13 mouse cellular contexts compared by ENCODE assay signal in genomic region chr15:85703858-85704257, GRCm38 (mm10). TPM values are rescaled to one million over a fixed set of nuclear protein-coding genes. Genes with fewer than 3 reads are reported as not detected.
DNase-seq lines count a peak whose midpoint lies in the region; ATAC-seq and TF ChIP-seq lines count a peak whose summit lies in the region.
"Had no signal": no experiment of that assay in that cellular context is flagged by ENCODE, and none has a peak within 500 bp of the region (broad histone marks: within the 10 kb centered on the region; RNA-seq: fewer than 3 reads in every experiment).

No protein-coding gene starts in this region.

- DNase-seq in cerebellum, adult 9-10 months: peak; percentile 53
- DNase-seq in cerebellum, adult 11 months: no peak
- DNase-seq in kidney, adult 2 months: no peak
- DNase-seq in kidney, postnatal 36 days: no peak
- DNase-seq in midbrain, embryonic 14.5 days: no peak
- no peak for DNase-seq in midbrain, embryonic 10.5 days (ENCODE audit: low spot score)
- DNase-seq in stomach, postnatal 0 days (ENCODE audit: low spot score): no peak
- DNase-seq: gastrocnemius, postnatal 36 days had no signal

- peaks cover 9% of the 10 kb centered on the region; the same call in 1 of the 2 replicates for H3K36me3 ChIP-seq in kidney, adult 2 months (ENCODE audit: control insufficient read depth, insufficient read depth, low read length)
- H3K36me3 ChIP-seq in midbrain, embryonic 14.5 days (ENCODE audit: control insufficient read depth, insufficient read depth, low read length): peaks cover 84% of the 10 kb centered on the region
- H3K36me3 ChIP-seq in midbrain, embryonic 10.5 days: no peaks in the 10 kb centered on the region
- peaks cover 49% of the 10 kb centered on the region for H3K36me3 ChIP-seq in stomach, postnatal 0 days (ENCODE audit: control insufficient read depth, insufficient read depth, low read length)

- H3K9ac ChIP-seq in midbrain, embryonic 14.5 days (replicated peaks; ENCODE audit: low read length): no peak overlapping the region
- H3K9ac ChIP-seq in stomach, postnatal 0 days (ENCODE audit: low read length): no peak overlapping the region
- H3K9ac ChIP-seq: limb, embryonic 13.5 days; midbrain, embryonic 13.5 days had no signal

- no peak for ATAC-seq in midbrain, embryonic 14.5 days (ENCODE audit: low FRiP score, low TSS enrichment)
- ATAC-seq in stomach, postnatal 0 days (ENCODE audit: low FRiP score, low TSS enrichment): no peak
- ATAC-seq in erythroblast, adult 5-6 weeks (replicated peaks; ENCODE audit: low FRiP score, poor library complexity, severe bottlenecking): no peak
- ATAC-seq: forebrain, embryonic 14.5 days; midbrain, embryonic 13.5 days had no signal

- no peaks in the 10 kb centered on the region for H3K9me3 ChIP-seq in midbrain, embryonic 14.5 days (ENCODE audit: control insufficient read depth, low read length)
- H3K9me3 ChIP-seq in midbrain, embryonic 10.5 days (replicated peaks): no peaks in the 10 kb centered on the region
- no peaks in the 10 kb centered on the region for H3K9me3 ChIP-seq in stomach, postnatal 0 days (ENCODE audit: control insufficient read depth, low read length)
- H3K9me3 ChIP-seq: G1E; limb, embryonic 13.5 days; midbrain, embryonic 13.5 days had no signal

- no peak for TF ChIP-seq POLR2A in kidney, adult 2 months (IDR thresholded peaks at IDR 0.05; ENCODE audit: low read depth, low read length)

- peak overlapping the region; percentile 77 for H3K27ac ChIP-seq in kidney, adult 2 months (ENCODE audit: insufficient read depth, low read depth, low read length)
- H3K27ac ChIP-seq in midbrain, embryonic 14.5 days (replicated peaks; ENCODE audit: low read depth, low read length): 0 out of 2 replicates have a peak overlapping the region, but pooled peaks have one; percentile 52
- no peak overlapping the region for H3K27ac ChIP-seq in midbrain, embryonic 10.5 days (replicated peaks)
- H3K27ac ChIP-seq in stomach, postnatal 0 days (replicated peaks): peak overlapping the region; percentile 24; the same call in 1 of the 2 replicates
- H3K27ac ChIP-seq: limb, embryonic 13.5 days had no signal

- no peak for TF ChIP-seq CTCF in kidney, adult 2 months (conservative IDR thresholded peaks at IDR 0.05; ENCODE audit: insufficient read depth, insufficient read length, low read depth, low read length)
- peak; percentile 37 for TF ChIP-seq CTCF in stomach, postnatal 0 days (IDR thresholded peaks at IDR 0.05; ENCODE audit: low read depth)

- WGBS in kidney, adult 2 months: 72% methylated on average over 4 of the region's 4 CpGs
- WGBS in midbrain, embryonic 14.5 days: 88% methylated on average over 4 of the region's 4 CpGs
- 89% methylated on average over 4 of the region's 4 CpGs for WGBS in midbrain, embryonic 10.5 days
- 89% methylated on average over 4 of the region's 4 CpGs for WGBS in stomach, postnatal 0 days

- no peak overlapping the region for H3K4me3 ChIP-seq in kidney, adult 2 months (ENCODE audit: insufficient read depth, low read depth, low read length)
- H3K4me3 ChIP-seq in midbrain, embryonic 14.5 days (replicated peaks; ENCODE audit: low read depth, low read length): no peak overlapping the region
- H3K4me3 ChIP-seq in midbrain, embryonic 10.5 days: no peak overlapping the region
- H3K4me3 ChIP-seq in stomach, postnatal 0 days (ENCODE audit: low read depth, low read length): no peak overlapping the region
- H3K4me3 ChIP-seq: limb, embryonic 13.5 days; midbrain, embryonic 13.5 days had no signal

- peaks cover 89% of the 10 kb centered on the region for H3K4me1 ChIP-seq in kidney, adult 2 months (ENCODE audit: control insufficient read depth, insufficient read depth, low read length)
- no peaks in the 10 kb centered on the region for H3K4me1 ChIP-seq in midbrain, embryonic 14.5 days (ENCODE audit: control insufficient read depth, insufficient read depth, low read length)
- H3K4me1 ChIP-seq in midbrain, embryonic 10.5 days: 0 out of 2 replicates have a peak, but pooled peaks cover 3% of the 10 kb centered on the region
- 0 out of 2 replicates have a peak, but pooled peaks cover 5% of the 10 kb centered on the region for H3K4me1 ChIP-seq in stomach, postnatal 0 days (replicated peaks; ENCODE audit: control insufficient read depth, insufficient read depth)

- H3K4me2 ChIP-seq in midbrain, embryonic 14.5 days (ENCODE audit: low read length): no peak overlapping the region
- H3K4me2 ChIP-seq in stomach, postnatal 0 days (replicated peaks; ENCODE audit: low read depth): no peak overlapping the region
- H3K4me2 ChIP-seq: limb, embryonic 13.5 days; midbrain, embryonic 13.5 days had no signal

- H3K27me3 ChIP-seq in kidney, adult 2 months (replicated peaks; ENCODE audit: control insufficient read depth, insufficient read depth, low read length): no peaks in the 10 kb centered on the region
- no peaks in the 10 kb centered on the region for H3K27me3 ChIP-seq in midbrain, embryonic 14.5 days (ENCODE audit: control insufficient read depth, insufficient read depth, low read length)
- peaks cover 85% of the 10 kb centered on the region for H3K27me3 ChIP-seq in midbrain, embryonic 10.5 days (ENCODE audit: low read depth, poor library complexity, severe bottlenecking)
- no peaks in the 10 kb centered on the region for H3K27me3 ChIP-seq in stomach, postnatal 0 days (ENCODE audit: control insufficient read depth, insufficient read depth, low read length)
- H3K27me3 ChIP-seq: limb, embryonic 13.5 days; midbrain, embryonic 13.5 days had no signal

- TF ChIP-seq EP300 in stomach, postnatal 0 days (optimal IDR thresholded peaks at IDR 0.05): no peak

RNA-seq across cellular contexts. Expression of gene Ppara, which starts 30.9 kb away (rescaled TPM):
- 31.3 and 32.5 TPM in 2 replicates for polyA plus RNA-seq in kidney, adult 2 months (2012; rRNA removed)
- 0.89 and 1.2 TPM in 2 replicates for polyA plus RNA-seq in midbrain, embryonic 14.5 days (2014; fragmentation: Nextera tagmentation; extraction: Ambion mirVana)
- 0.51 and 0.78 TPM in 2 replicates for polyA plus RNA-seq in midbrain, embryonic 10.5 days (2016; fragmentation: Nextera tagmentation; extraction: Ambion mirVana)
- polyA plus RNA-seq in stomach, postnatal 0 days (2015; fragmentation: Nextera tagmentation; extraction: Ambion mirVana): 16.8 and 18.8 TPM in 2 replicates
- not detected in 2 replicates for total RNA-seq in erythroblast, adult 5-6 weeks (2015; ENCODE audit: low replicate concordance)
- total RNA-seq in erythroblast, adult 5-6 weeks (2017; ENCODE audit: low replicate concordance): not detected in 2 replicates
- polyA plus RNA-seq: G1E had no signal
